Mouse (Mus musculus) bone marrow, adult 2 months (tissue): ENCODE measurements around the gene Ccdc141. TPM values are rescaled to one million over a fixed set of nuclear protein-coding genes. Genes with fewer than 3 reads are reported as not detected.

Experiments used
- H3K27ac ChIP-seq: fragments of 200-500 bp; 2 replicates; pipeline ENCODE4 v1.5.1; 2012; ENCODE audit warnings: low read depth, mild to moderate bottlenecking, control low read depth, inconsistent platforms, low read length; ENCODE audit not compliant: control insufficient read depth, poor library complexity, insufficient read depth
- H3K4me1 ChIP-seq: fragments of 200-500 bp; 2 replicates; pipeline ENCODE4 v1.6.1; 2011; ENCODE audit warnings: low read length; ENCODE audit not compliant: control insufficient read depth, insufficient read depth
- H3K4me3 ChIP-seq: fragments of 200-500 bp; replicated peaks from 2 replicates; pipeline ENCODE3; 2011; ENCODE audit warnings: mild to moderate bottlenecking, low read depth, low read length, control low read depth; ENCODE audit not compliant: control insufficient read depth
- CTCF ChIP-seq: fragments of 200-500 bp; IDR thresholded peaks from 2 replicates; pipeline ENCODE4 v1.5.1; 2011; ENCODE audit warnings: low read length, control low read depth; ENCODE audit not compliant: control insufficient read depth, insufficient read depth
- POLR2A ChIP-seq: fragments of 200-500 bp; IDR thresholded peaks from 2 replicates; pipeline ENCODE4 v1.6.1; 2011; ENCODE audit warnings: low read depth, mild to moderate bottlenecking, control low read depth, low read length, borderline replicate concordance; ENCODE audit not compliant: control insufficient read depth
- whole genome bisulfite sequencing: fragments of 180-500 bp; shearing (Covaris S2); methylation state at CpG from one replicate; pipeline ENCODE4 v1.1.7; 2018; 5-methylcytosine and 5-hydroxymethylcytosine counted together
- polyA plus RNA-seq: library from polyadenylated mRNA; stranded (reverse); fragments of >200 nt; gene quantifications from 2 replicates; pipeline ENCODE4 v1.2.4, GENCODE M21; 2011; ENCODE audit warnings: low replicate concordance; ENCODE audit not compliant: missing spikeins, insufficient read depth, insufficient read length

Gene Ccdc141
- polyA plus RNA-seq, 1 experiment = 3.7 TPM

DNA sequence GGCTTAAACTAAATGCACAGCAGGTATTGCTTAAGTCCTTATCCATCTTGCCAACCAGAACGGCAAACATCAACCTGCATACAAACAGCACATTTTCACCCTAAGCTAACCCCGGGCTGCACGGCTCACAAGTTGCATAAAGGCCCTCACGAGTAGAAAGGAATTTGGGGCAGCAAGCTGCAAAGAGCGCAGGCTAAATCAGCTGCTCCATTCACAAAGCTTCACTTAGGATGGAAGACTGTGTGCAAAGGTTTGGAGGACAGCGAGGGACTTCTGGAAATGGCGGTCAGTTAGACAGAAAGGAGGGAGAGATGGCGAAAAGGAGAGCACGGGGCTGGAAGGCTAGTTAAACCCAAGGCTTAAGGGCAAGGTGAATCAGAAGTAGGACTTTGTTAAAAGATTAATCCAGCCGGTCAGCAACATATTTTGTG is 1.8 kb upstream of the Ccdc141 start:
- H3K4me1 ChIP-seq = no peaks in the 10 kb centered on the region; the same call in 1 of the 2 replicates
- WGBS = 84% methylated on average over 10 of the region's 10 CpGs
- no peak for TF ChIP-seq CTCF
- TF ChIP-seq POLR2A = no peak
- H3K27ac ChIP-seq = no peak overlapping the region
- H3K4me3 ChIP-seq = no peak overlapping the region

- Histone ChIP-seq H3K4me3 (no peak overlapping the region), H3K27ac (no peak overlapping the region), H3K4me1 (no peaks in the 10 kb centered on the region; the same call in 1 of the 2 replicates)
- TF ChIP-seq CTCF (no peak), POLR2A (no peak)
- 80% methylated on average over 23 of the region's 23 CpGs for WGBS
These were observed 1.2 kb upstream of the Ccdc141 start for GRCm38 (mm10) chr2:77171444-77172240.

GRCm38 (mm10) chr2:77169916-77170632 is 362 bp downstream of the Ccdc141 start:
- WGBS = 2% methylated on average over 21 of the region's 21 CpGs
- TF ChIP-seq CTCF (no peak), POLR2A (no peak)
- Histone ChIP-seq H3K4me3 (peak overlapping the region; percentile 53), H3K4me1 (no peaks in the 10 kb centered on the region; the same call in 1 of the 2 replicates), H3K27ac (no peak overlapping the region)

DNA sequence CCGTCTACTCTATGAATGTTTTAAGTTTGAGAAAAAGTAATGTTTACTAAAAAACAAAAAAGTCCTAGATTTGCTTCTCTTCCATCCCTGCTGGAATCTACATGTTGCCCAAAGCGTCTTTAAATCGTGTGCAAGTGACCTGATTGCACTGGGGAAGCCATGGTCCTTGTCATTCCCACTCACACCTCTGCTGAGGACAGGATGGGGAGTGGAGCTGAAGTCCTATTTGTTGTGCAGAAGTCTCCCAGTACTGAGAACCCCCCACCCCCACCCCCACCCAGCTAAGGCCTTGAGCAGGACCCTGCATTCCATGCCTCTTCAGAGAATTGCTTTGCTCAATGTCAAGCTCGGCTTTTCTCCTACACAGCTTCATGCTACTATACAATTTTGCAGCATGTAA is 1.2 kb downstream of the Ccdc141 start:
- no peak for TF ChIP-seq CTCF
- Histone ChIP-seq H3K4me3 (no peak overlapping the region), H3K4me1 (no peaks in the 10 kb centered on the region; the same call in 1 of the 2 replicates), H3K27ac (no peak overlapping the region)
- 86% methylated on average over 4 of the region's 4 CpGs for WGBS

GRCm38 (mm10) chr2:77168781-77169180 is 1.7 kb downstream of the Ccdc141 start:
- TF ChIP-seq POLR2A (no peak), CTCF (no peak)
- no peak overlapping the region for H3K27ac ChIP-seq
- no peaks in the 10 kb centered on the region; the same call in 1 of the 2 replicates for H3K4me1 ChIP-seq
- 85% methylated on average over 7 of the region's 7 CpGs for WGBS
- H3K4me3 ChIP-seq = no peak overlapping the region

DNA sequence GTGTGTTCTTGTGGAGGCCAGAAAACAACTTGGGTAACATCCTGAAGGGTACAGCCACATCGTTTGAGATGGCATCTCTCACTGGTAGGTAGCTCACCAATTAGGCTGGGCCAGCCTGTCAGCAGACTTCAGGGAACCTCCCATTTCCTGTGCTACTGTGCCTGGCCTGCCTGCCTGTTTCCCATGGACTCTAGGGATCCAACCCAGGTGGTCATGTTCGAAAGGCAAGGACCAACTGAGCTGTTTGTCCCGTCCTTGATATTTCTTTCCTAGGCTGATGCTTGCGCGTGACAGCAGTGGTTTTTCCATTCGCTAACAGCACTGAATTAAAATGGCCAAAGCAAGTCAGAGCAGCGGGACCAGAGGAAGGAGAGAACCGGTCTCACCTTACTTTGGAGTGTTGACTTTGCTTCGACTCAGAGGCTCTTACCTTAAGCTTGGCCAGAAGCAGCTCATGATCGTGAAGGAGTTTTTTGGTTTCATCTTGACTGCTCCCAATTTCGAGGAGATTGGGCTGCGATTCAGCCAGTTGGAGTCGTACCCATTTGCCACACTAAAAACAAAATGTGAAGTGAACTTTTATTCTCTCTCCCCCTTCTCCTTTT is 2.3 kb downstream of the Ccdc141 start:
- WGBS = 82% methylated on average over 13 of the region's 13 CpGs
- Histone ChIP-seq H3K4me1 (no peaks in the 10 kb centered on the region; the same call in 1 of the 2 replicates), H3K27ac (no peak overlapping the region), H3K4me3 (no peak overlapping the region)
- TF ChIP-seq POLR2A (no peak), CTCF (no peak)

DNA sequence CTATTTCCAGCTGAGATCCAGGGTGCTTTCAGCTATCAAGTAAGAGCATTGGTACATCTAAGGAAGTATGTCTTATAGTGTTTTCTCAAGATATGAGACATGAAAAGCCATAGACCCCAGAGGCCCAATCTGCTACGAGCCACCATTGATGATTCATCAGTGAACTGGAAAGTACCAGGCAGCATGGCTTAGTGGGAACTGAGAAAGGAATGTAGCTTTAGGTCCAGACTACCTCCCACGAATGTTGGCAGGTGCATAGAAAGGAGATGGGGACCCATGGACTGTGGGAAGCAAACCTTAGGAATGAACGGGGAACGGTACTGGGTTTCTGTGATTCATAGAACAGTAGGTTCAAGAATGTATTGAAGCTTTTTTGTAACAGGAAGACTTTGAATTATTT is 4.1 kb downstream of the Ccdc141 start:
- Histone ChIP-seq H3K27ac (no peak overlapping the region), H3K4me1 (no peaks in the 10 kb centered on the region; the same call in 1 of the 2 replicates), H3K4me3 (no peak overlapping the region)
- no peak for TF ChIP-seq POLR2A
- no peak for TF ChIP-seq CTCF
- 81% methylated on average over 4 of the region's 4 CpGs for WGBS

- Histone ChIP-seq H3K27ac (no peak overlapping the region), H3K4me1 (no peaks in the 10 kb centered on the region), H3K4me3 (no peak overlapping the region)
- 85% methylated on average over 3 of the region's 3 CpGs for WGBS
- TF ChIP-seq CTCF (no peak), POLR2A (no peak)
These were observed 5.8 kb downstream of the Ccdc141 start for GRCm38 (mm10) chr2:77164662-77165061.

GRCm38 (mm10) chr2:77163381-77163780 is 7.1 kb downstream of the Ccdc141 start:
- Histone ChIP-seq H3K27ac (no peak overlapping the region), H3K4me3 (no peak overlapping the region), H3K4me1 (no peaks in the 10 kb centered on the region)
- no peak for TF ChIP-seq CTCF
- TF ChIP-seq POLR2A = no peak
- WGBS = 62% methylated on average over 3 of the region's 3 CpGs
